Mouse (Mus musculus): ENCODE measurements around the gene Rad9b.
A peak's percentile ranks its signal among the peaks of the same experiment; 100 is the strongest.

The Rad9b gene

DNA sequence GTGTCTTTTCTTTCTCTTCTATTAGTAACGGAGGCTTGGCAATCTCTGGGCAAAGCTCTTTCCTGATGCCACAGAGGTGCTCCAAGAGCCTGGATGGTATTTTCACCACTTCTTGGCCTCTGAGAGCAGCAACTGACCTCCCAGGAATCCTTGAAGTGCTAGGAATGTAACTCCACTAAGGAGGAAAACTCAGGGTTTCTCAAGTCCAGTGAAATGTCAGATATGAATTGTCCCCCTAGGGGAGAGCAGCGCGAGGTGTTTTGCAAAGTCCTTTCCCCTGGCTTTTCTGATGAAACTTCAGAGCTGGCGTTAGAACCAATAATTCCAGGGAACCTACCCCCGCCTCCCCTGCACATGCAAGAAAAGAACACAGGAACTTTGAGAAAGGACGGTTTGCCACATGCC lies 73.6 kb downstream of the Rad9b start:
- DNase-seq, result no peak

DNA sequence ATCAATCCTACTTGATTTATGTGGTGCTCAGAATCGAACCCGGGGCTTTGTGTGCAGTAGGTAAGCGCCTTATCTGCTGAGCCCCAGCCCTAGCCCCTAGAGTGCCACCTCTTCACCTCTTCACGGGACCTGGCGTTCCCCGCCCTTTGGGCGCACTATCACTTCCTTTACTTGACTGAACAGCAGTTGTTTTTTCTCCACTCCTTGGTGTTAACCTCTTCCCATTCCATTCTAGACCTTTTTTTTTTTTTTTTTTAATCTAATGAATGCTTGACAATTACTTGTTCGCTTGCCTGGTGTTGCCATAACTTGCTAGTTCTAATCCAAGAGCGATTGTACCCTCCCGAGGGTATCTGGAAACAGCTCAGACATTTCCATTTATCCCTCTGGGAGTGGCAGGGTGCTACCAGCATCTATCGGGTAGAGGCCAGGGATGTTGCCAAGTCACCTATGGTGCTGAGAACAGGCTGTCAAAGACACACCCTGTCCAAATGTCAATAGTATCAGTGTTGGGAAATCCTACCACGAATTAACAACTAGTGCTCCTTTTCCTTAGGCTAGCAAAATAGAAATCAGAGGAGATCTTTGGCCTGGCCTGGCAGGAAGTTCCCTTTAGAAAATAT lies 74.1 kb downstream of the Rad9b start:
- DNase-seq, result no peak

- no peak for DNase-seq
These were observed 75.1 kb downstream of the Rad9b start for GRCm38 (mm10) chr5:122278946-122279345.

DNA sequence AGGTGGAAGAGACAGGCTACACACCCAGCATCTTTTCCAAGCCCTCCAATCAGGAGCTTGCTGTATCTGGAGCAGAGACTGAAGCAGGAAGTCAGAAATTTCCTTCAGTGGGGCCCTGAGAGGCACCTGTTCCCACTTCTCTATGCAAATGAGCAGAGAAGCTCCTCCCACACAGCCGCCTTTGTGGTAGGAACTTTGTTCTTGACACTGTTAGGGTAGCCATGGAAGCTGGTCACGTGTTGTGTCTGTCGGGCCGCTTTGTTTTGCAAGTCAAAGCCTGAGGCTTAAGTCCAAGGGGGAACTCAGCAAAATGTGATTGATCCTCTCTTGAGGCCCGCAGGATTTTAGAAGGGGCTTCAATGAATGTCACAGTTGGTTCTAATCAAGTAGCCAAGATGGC lies 79.2 kb downstream of the Rad9b start:
- peak; percentile 64 for DNase-seq
